Mouse (Mus musculus) midbrain, embryonic 14.5 days (tissue): ENCODE data around the gene Dhdds. TPM values are rescaled to one million over a fixed set of nuclear protein-coding genes. Genes with fewer than 3 reads are reported as not detected.
A peak's percentile ranks its signal among the peaks of the same experiment; 100 is the strongest.

Experiments used
- ATAC-seq: fragments of 200-750 bp; cut with Nextera tagmentation; 2 replicates; pipeline ENCODE4 v1.8.0; 2017; ENCODE audit warnings: moderate number of reproducible peaks, moderate library complexity; ENCODE audit not compliant: low FRiP score, low TSS enrichment
- DNase-seq: peaks from one replicate; pipeline ENCODE4 v3.0.0-alpha.2; 2015
- H3K27ac ChIP-seq: fragments of 300-500 bp; sonication (generic); replicated peaks from 2 replicates; pipeline ENCODE4 v1.5.1; 2014; ENCODE audit warnings: mild to moderate bottlenecking, low read depth, low read length, moderate library complexity
- H3K27me3 ChIP-seq: fragments of 300-500 bp; sonication (generic); 2 replicates; pipeline ENCODE4 v1.6.1; 2014; ENCODE audit warnings: low read length, control low read depth, mixed read lengths; ENCODE audit not compliant: control insufficient read depth, insufficient read depth
- H3K36me3 ChIP-seq: fragments of 300-500 bp; sonication (generic); 2 replicates; pipeline ENCODE4 v1.6.1; 2014; ENCODE audit warnings: low read length, control low read depth; ENCODE audit not compliant: control insufficient read depth, insufficient read depth
- H3K4me1 ChIP-seq: fragments of 300-500 bp; sonication (generic); 2 replicates; pipeline ENCODE4 v1.6.1; 2014; ENCODE audit warnings: mild to moderate bottlenecking, antibody characterized with exemption, low read length, control low read depth; ENCODE audit not compliant: control insufficient read depth, insufficient read depth
- H3K4me2 ChIP-seq: fragments of 300-500 bp; sonication (generic); 2 replicates; pipeline ENCODE4 v1.6.1; 2014; ENCODE audit warnings: mild to moderate bottlenecking, low read length, moderate library complexity
- H3K4me3 ChIP-seq: fragments of 300-500 bp; sonication (generic); replicated peaks from 2 replicates; pipeline ENCODE4 v1.5.1; 2014; ENCODE audit warnings: low read depth, low read length
- H3K9ac ChIP-seq: fragments of 300-500 bp; sonication (generic); replicated peaks from 2 replicates; pipeline ENCODE4 v1.6.1; 2014; ENCODE audit warnings: mild to moderate bottlenecking, low read length, moderate library complexity
- H3K9me3 ChIP-seq: fragments of 300-500 bp; sonication (generic); 2 replicates; pipeline ENCODE4 v1.6.1; 2016; ENCODE audit warnings: low read length, control low read depth, mixed read lengths; ENCODE audit not compliant: control insufficient read depth
- WGBS: fragments of 180-500 bp; shearing (Covaris S2); extraction: QIAGEN DNeasy Blood & Tissue Kit; methylation state at CpG from one replicate; pipeline ENCODE4 v1.1.7; 2014; 5-methylcytosine and 5-hydroxymethylcytosine counted together
- polyA plus RNA-seq: library from polyadenylated mRNA; unstranded; fragments of >200 nt; fragmentation: Nextera tagmentation; extraction: Ambion mirVana; gene quantifications from 2 replicates; pipeline ENCODE4 v1.2.1, GENCODE M21; 2014

Gene Dhdds
- polyA plus RNA-seq, 1 experiment from 2014 or later: 46.6 TPM

DNA sequence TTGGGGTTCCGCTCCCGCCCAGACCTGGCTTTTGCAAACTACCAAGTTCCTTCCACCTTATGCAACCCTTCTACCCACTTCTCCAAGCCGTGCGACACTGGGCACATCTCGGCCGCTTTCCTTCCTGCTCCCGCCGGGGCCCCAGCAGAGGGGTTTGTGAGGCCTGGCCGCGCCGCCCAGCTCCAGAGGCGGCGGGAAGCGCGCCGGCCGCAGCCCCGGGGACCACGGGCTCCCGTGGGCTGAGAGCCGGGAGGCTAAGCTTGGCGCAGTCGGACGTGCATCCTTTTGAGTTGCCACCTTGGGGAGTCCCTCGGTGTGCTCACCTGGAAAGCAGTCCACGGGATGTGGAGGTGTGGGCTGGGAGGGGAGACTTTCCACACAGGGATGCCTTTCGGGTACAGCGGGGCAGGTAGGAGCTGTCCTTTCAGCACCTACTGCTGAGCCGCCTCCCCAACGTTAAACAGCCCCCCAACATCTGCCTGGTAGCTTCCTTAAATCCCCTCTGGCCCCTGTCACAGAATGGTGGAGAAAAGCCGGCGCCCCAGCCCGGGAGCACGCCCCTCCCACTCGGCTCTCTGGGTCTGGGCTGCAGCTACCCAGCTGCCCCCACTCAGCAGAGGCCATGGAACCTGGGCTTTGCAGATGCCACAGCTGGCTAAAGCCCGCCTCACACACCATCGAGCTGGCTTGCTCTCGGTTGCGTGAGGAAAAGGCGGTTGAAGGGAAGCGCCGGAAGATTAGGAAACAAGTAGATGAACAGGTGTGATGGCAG lies 32.4 kb downstream of the Dhdds start, which contains the start of gene Hmgn2:
TSS of gene Hmgn2 (minus strand) at position 501 of the 772 bp plus-strand sequence.
- H3K9ac ChIP-seq: peak within 1 kb of the TSS; percentile 89
- DNase-seq: peak; percentile 69
- H3K36me3 ChIP-seq: peaks cover 28% of the 10 kb centered on the region
- H3K27ac ChIP-seq: peak within 1 kb of the TSS; percentile 99
- WGBS: under 1% methylated on average over 42 of the region's 42 CpGs
- peaks cover 30% of the 10 kb centered on the region for H3K4me1 ChIP-seq
- ATAC-seq: peak; percentile 70; the same call in 1 of the 2 replicates
- peak within 1 kb of the TSS; percentile 73 for H3K4me3 ChIP-seq
- no peaks in the 10 kb centered on the region for H3K9me3 ChIP-seq
- H3K4me2 ChIP-seq: peak within 1 kb of the TSS; percentile 98
- no peaks in the 10 kb centered on the region for H3K27me3 ChIP-seq

DNA sequence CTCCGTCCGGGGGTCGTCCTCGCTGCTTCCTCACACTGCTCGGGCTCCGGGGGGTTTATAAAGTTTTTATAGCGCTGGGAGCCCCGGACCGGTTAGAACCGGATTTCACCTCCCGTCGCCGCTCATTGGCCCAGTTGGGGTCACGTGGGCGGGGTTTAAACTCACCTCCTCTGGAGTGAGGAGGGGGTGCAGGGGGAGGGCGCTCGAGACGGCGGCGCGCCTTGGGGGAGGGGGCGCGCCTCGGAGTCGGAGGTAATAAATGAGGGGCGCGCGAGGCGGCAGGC lies 32.9 kb downstream of the Dhdds start:
- WGBS: under 1% methylated on average over 29 of the region's 29 CpGs

DNA sequence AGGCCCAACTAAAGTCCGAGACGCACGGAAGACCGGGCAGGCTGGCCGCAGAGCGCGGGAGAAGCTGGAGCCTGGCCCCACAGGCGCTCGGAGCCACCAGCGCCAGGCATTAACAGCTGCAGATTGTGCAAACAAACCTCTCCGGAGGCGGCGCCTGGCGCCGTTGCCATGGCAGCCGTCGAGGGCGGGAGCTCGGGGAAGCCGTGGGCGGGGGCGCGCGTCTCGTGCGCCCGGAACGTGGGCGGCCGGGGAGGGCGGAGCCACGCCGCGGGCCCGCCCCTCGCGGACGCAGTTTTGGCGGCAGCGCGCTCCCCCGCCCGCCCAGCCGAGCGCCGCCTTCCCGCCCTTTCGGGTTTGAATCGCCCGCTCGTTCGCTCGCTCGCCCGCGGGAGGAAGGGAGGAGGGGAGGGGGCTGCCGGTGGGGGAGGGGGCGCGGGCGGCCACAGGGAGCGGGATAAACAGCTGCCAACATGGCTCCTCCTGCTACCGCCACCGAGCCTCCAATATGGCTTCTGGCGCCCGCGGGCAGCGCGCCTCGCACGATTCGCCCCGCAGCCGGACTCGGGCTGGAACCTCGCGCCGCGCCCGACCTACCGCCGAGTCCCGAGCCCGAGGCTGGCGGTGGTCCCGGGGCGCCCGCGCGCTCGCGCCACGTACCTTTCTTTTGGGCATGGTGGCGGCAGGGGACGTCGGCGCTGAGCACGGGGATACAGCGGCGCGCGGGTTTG lies 33.4 kb downstream of the Dhdds start:
- peak overlapping the region; percentile 99 for H3K27ac ChIP-seq
- H3K9ac ChIP-seq: peak overlapping the region; percentile 89
- DNase-seq (peak; percentile 99), ATAC-seq (peak; percentile 82)
- no peaks in the 10 kb centered on the region for H3K9me3 ChIP-seq
- peak overlapping the region; percentile 73 for H3K4me3 ChIP-seq
- peaks cover 30% of the 10 kb centered on the region for H3K4me1 ChIP-seq
- H3K4me2 ChIP-seq: peak overlapping the region; percentile 98
- WGBS: under 1% methylated on average over 98 of the region's 101 CpGs
- no peaks in the 10 kb centered on the region for H3K27me3 ChIP-seq
- peaks cover 34% of the 10 kb centered on the region for H3K36me3 ChIP-seq

More for the DNA sequence above, 32.9 kb downstream of the Dhdds start:
- peak overlapping the region; percentile 98 for H3K4me2 ChIP-seq
- ATAC-seq (peak; percentile 88), DNase-seq (peak; percentile 99)
- peaks cover 30% of the 10 kb centered on the region for H3K4me1 ChIP-seq
- peaks cover 32% of the 10 kb centered on the region for H3K36me3 ChIP-seq
- peak overlapping the region; percentile 73 for H3K4me3 ChIP-seq
- peak overlapping the region; percentile 99 for H3K27ac ChIP-seq
- no peaks in the 10 kb centered on the region for H3K27me3 ChIP-seq
- H3K9ac ChIP-seq: peak overlapping the region; percentile 89
- H3K9me3 ChIP-seq: no peaks in the 10 kb centered on the region

DNA sequence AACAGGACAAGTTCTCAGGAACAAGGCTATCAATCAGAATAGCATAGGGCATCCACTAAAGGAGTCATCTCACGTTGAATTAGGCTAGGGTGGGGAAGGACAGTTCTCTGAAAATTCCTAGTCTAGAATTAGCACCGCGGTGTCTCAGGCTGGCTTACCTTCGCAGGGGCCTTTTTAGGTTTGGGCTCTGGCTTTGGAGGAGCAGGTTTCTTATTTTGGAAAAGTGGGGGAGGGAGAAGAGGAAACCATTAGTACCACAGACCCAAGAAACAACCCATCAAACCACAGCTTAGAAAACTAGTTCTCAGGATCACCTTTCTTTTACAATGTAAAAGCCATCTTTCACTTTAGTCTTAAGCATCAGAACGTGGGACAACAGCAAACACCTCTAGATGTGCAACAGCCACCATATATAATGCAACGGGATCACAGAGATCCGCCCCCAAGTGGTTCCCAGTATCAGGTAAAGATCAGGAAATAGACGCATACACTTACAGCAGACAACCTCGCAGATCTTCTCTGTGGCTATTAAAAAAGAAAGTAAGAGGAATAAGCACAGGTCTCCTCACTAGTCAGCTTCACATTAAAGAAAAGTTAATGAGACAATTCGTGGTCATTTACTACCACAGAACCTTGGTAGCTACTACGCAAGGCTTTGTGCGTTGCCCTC lies 34.3 kb downstream of the Dhdds start:
- no peak for ATAC-seq

DNA sequence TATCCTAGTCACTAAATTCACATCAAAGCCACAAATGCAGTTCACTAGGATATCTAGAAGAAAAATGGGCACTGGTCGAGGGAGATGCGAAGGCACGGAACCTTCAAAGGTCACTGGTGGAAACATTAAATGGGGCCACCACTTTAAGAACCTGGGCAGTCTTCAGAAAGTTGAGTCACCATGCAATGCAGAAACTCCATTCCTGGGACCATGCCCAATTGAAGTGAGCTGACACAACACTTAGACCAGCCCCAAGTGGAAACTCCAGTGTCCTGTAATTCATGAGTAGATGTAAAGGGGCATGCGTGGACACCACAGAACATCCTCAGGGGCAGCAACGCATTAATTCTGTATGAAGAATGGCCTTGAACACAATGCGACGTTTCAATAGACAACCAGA lies 38.2 kb downstream of the Dhdds start:
- Histone ChIP-seq H3K9me3 (no peaks in the 10 kb centered on the region), H3K9ac (no peak overlapping the region), H3K4me3 (no peak overlapping the region), H3K27me3 (no peaks in the 10 kb centered on the region), H3K27ac (no peak overlapping the region), H3K4me1 (peaks cover 9% of the 10 kb centered on the region; the same call in 1 of the 2 replicates), H3K36me3 (peaks cover 36% of the 10 kb centered on the region), H3K4me2 (no peak overlapping the region)
- no peak for DNase-seq
- WGBS: 77% methylated on average over 7 of the region's 7 CpGs
- no peak for ATAC-seq

More for the DNA sequence above, 34.3 kb downstream of the Dhdds start:
- Histone ChIP-seq H3K9ac (peak overlapping the region; percentile 89), H3K36me3 (peaks cover 36% of the 10 kb centered on the region), H3K27me3 (no peaks in the 10 kb centered on the region), H3K27ac (peak overlapping the region; percentile 99), H3K4me2 (peak overlapping the region; percentile 98), H3K9me3 (no peaks in the 10 kb centered on the region), H3K4me1 (peaks cover 30% of the 10 kb centered on the region), H3K4me3 (peak overlapping the region; percentile 73)
- DNase-seq: no peak
- 45% methylated on average over 12 of the region's 12 CpGs for WGBS

DNA sequence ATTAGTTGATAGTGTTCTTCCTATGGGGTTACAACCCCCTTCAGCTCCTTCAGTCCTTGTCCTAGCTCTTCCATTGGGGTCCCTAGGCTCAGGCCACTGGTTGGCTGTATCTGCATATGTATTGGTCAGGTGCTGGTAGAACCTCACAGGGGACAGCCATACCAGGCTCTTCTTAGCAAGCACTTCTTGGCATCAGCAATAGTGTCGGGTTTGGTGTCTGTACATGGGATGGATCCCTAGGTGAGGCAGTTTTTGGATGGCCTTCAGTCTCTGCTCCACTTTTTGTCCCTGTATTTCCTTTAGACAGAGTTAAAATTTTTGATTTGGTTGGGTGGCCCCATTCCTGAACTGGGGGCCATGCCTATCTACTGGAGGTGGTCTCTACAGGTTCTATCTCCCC lies 41.8 kb downstream of the Dhdds start:
- no peak overlapping the region for H3K4me3 ChIP-seq
- H3K36me3 ChIP-seq: peaks cover 18% of the 10 kb centered on the region
- no peak overlapping the region for H3K27ac ChIP-seq
- no peak overlapping the region for H3K9ac ChIP-seq
- no peak for ATAC-seq
- H3K4me1 ChIP-seq: no peaks in the 10 kb centered on the region
- WGBS: 91% methylated on average over 1 of the region's 1 CpGs
- no peaks in the 10 kb centered on the region for H3K27me3 ChIP-seq
- no peak overlapping the region for H3K4me2 ChIP-seq
- H3K9me3 ChIP-seq: no peaks in the 10 kb centered on the region
- no peak for DNase-seq

DNA sequence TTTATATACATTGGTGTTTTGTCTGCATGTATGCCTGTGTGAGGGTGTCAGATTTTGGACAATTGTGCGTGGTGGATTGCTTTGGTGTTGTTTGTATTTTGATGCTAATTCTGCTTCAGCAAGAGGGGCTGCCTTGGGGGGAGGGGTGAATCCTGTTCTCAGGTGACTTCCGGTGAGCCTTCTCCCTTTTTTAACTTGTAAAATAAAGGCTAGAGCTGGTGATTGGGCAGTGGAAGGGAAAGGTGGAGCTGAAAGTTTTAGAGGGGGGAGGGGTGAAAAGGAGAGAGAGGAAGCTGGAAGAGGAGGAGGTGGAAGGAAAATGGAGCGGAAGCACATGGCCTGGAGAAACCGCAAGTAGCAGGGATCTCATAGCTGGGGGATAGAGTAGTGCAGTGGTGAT lies 44.4 kb downstream of the Dhdds start:
- no peak for DNase-seq
- Histone ChIP-seq H3K27me3 (no peaks in the 10 kb centered on the region), H3K9ac (no peak overlapping the region), H3K27ac (no peak overlapping the region), H3K4me1 (no peaks in the 10 kb centered on the region), H3K4me3 (no peak overlapping the region), H3K9me3 (no peaks in the 10 kb centered on the region), H3K36me3 (no peaks in the 10 kb centered on the region), H3K4me2 (no peak overlapping the region)
- ATAC-seq: no peak
- WGBS: 82% methylated on average over 4 of the region's 4 CpGs

DNA sequence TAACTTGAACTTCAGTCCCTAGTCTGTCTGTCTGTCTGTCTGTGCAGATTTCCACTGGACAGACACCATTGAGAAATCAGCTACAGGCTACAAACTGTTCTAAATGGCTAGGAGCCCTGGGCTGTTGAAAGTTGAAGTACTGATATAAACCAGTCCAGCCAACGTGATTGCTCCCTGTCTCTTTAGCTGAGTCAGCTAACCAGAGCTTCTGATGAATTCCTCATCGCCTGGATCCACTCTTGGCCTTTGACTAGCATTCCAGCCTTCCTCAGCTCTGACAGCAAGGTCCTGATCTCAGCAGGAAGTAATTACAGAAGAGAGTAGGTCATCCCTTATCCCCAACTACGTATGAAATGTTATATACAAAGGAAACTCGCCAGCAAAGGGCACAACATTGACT lies 54.0 kb downstream of the Dhdds start:
- 66% methylated on average over 4 of the region's 4 CpGs for WGBS
- Histone ChIP-seq H3K27me3 (no peaks in the 10 kb centered on the region), H3K4me3 (no peak overlapping the region), H3K9ac (no peak overlapping the region), H3K36me3 (no peaks in the 10 kb centered on the region), H3K4me1 (no peaks in the 10 kb centered on the region), H3K9me3 (no peaks in the 10 kb centered on the region), H3K4me2 (no peak overlapping the region), H3K27ac (no peak overlapping the region)
- DNase-seq: no peak
- ATAC-seq: no peak
